Mouse (Mus musculus): ENCODE data around the gene Pcdh9. TPM values are rescaled to one million over a fixed set of nuclear protein-coding genes. Genes with fewer than 3 reads are reported as not detected.

Gene Pcdh9
- 3.1 TPM for polyA plus RNA-seq (2014; fragmentation: Illumina TruSeq; extraction: RNeasy Lipid Tissue Mini Kit (QIAGEN cat#74804); ENCODE audit: low read depth, low replicate concordance)

GRCm38 (mm10) chr14:93890519-93891370 lies at the start of gene Pcdh9:
Pcdh9 (minus strand) TSS chr14:93890679.

